Mouse (Mus musculus) frontal cortex, adult 2 months (tissue): ENCODE measurements around the gene Sugct. TPM values are rescaled to one million over a fixed set of nuclear protein-coding genes. Genes with fewer than 3 reads are reported as not detected.
A peak's percentile ranks its signal among the peaks of the same experiment; 100 is the strongest.

Experiments
- DNase-seq, 2 experiments: peaks; one replicate each; pipeline ENCODE4 v3.0.0; 2022; ENCODE audit warnings: low spot score in 1 of 2; ENCODE audit errors: extremely low spot score in 1 of 2
- polyA plus RNA-seq: library from polyadenylated mRNA; depleted of rRNA; stranded (reverse); fragments of >200 nt; gene quantifications from 2 replicates; pipeline ENCODE4 v1.2.3, GENCODE M21; 2012; rRNA removed

The Sugct gene
- polyA plus RNA-seq = 5.3 and 5.8 TPM in 2 replicates

DNA sequence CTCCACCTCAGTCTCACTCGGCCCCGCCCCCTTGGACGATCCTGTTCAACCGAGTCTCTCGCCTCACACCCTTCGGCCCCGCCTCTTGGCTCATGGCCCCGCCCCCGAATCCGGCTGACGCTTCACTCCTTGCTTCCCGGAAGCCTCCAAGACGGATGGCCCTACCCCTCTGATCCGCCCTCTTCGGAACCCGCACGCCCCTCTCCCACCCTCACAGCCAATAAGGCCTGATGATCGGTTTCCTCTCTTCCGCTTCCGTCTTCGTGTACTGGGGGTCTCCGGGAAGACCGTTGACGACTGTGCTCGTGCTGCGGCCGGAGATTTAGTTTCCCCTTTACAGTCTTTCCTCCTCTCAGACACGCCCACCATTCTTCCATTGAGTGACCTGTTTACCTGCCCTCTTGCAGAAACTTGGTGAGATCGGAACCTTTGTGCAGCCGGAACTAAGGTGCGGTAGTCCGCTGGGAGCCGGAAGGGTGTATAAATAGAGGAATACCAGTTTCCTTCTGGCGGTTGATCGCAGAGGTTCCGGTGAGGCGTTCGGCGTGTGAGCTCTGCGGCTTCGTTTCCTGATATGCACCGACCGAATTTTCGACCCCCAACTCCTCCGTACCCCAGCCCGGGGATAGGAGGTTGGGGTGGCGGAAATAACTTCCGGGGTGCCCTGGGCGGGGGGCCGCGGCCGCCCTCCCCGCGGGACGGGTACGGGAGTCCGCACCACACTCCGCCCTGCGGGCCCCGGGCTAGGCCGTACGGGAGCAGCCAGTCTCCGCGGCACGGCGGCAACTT is at the start of gene Sugct, which contains the start of gene Mplkip:
Gene Sugct, minus strand, starts transcription at position 643 of the 789 bp plus-strand sequence.
Gene Mplkip, plus strand, starts transcription at position 282 of the 789 bp plus-strand sequence.
- DNase-seq = peak; percentile 99 to 100

DNA sequence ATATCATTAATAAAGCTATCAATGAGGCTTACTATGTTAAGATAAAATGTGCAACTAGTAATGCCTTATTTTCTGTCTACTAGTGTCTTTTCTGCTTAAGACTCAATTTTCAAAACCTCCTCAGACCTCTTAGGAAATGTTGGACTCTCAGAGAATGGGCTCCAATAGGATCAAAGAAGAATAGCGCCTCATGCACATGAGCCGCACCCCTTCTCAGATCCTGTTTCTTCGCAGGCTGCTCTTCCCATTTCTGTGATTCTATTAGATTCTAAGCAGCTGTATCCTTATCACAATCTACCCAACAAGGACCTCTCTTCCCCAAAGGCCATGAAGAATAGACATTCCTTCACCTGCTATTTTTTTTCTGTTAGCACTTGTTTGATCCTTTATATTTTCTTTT is 33.4 kb upstream of the Sugct start:
- DNase-seq = no peak

DNA sequence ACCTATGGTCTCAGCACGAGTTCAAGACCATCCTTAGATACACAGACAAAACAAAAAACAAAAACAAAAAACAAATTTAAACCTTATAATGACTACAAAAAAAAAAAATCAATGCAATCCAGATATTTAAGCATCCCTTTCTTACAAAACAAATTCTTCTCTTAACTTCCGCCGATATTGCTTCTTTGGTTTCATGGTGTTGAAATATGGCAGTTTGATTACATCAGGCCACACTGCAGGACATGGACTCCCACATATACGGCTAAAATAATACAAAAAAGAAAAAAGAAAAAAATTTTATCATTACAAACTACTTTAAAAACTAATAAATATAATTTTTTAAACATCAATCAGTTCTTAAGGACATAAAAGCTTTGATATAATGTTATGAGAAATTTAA is 32.6 kb upstream of the Sugct start:
- no peak for DNase-seq

DNA sequence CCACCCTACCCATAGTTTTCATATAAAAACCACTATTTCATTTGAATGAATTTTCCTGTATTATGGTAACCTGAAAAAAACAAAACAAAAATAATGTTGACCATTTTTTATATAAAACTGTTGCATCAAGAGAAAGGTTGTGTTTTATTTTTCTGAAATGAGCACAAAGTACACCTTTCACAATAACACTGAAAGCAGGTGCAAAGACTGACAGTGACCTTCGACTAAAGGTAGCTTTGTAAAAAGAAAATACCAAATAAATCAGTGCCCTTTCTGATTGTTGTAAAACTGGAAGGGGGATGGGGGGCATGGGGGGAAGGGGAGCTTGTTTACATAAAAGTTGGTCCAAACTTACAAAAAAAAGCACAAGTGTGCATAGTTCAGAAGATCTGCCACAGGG is 22.0 kb upstream of the Sugct start:
- DNase-seq = no peak

DNA sequence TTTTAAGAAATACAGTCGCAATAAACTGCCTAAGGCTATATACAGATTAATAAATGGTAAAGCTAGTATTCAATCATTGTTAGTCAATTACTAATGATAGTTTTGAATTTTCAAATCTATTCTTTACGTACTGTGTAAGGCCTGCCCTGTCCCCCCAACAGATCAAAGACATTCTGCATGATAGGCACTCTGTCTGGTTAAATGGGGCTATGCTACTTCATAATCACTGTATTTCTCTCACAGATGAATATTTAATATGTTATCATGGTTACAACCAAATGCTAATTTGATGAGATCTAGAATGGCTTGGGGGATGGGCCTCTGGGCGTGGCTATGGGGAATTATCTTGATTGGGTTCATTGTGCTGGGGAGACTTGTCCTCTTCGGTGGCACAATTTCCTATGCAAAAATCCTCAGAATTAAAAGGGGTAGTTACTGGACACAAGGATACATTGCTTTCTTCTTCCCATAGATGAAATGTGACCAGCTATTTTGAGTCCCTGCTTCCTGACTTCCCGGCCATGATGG is 13.5 kb upstream of the Sugct start:
- DNase-seq = no peak

DNA sequence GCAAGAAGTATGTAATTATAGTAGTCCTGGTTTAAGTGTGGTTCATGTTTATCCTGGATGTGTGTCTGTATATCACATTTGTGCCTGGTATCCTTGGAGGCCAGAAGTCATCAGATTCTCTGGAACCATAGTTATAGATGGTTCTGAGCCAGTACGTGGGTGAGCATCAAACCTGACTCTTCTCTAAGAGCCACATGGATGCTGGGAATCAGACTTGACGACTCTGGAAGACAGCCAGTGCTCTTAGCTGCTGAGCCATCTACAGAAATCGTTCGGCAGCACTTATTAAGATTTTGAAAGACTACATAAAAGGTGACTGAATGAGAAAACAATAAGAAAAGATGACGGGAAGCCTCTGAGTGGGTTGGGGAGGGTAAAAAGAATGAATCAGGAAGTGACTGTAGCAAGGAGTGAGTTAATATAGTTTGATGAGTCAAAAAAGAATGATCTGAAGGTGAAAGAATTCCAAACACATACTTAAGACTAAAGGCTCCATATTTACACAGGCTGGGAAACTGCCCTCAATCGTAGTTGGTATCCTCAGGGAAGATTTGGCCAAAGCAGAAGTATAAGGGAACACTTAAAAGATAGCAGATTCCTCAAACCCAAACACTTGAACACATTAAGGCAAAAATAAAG is 10.0 kb upstream of the Sugct start:
- peak; percentile 25 to 64 for DNase-seq

DNA sequence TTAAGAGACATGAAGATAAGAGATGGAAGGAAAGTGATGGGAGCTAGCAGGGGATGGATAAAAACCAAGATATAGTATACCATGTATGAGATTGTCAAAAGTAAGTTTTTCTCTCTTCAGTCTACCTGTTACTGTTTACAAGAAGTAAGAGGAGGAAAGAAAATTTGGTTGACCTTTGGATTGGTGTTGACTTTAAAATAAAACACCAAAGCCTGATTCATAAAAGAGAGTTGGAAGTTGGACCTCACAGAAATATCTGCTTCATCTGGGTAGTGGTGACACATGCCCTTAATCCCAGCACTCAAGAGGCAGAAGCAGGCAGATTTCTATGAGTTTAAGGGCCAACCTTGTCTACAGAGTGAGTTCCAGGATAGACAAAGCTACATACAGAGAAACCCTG is 7.0 kb upstream of the Sugct start:
- no peak for DNase-seq

DNA sequence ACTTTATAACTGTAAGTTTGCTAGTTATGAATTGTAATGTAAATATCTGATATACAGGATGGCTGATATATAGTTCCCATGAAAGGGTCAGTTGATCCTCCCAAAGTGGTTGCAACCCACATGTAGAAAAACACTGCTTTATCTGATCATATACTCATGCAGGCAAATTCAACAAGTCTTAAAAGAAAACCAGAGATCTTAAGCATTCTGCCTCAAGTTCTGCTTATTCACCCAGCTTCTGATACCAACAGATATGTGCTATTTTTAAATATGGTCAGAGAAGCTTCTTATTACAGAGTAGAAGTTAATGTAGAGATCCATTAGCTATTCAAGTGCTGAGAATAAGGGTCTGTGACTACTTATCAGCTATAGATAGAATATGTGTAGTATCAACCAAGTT is 6.0 kb upstream of the Sugct start:
- DNase-seq = no peak

DNA sequence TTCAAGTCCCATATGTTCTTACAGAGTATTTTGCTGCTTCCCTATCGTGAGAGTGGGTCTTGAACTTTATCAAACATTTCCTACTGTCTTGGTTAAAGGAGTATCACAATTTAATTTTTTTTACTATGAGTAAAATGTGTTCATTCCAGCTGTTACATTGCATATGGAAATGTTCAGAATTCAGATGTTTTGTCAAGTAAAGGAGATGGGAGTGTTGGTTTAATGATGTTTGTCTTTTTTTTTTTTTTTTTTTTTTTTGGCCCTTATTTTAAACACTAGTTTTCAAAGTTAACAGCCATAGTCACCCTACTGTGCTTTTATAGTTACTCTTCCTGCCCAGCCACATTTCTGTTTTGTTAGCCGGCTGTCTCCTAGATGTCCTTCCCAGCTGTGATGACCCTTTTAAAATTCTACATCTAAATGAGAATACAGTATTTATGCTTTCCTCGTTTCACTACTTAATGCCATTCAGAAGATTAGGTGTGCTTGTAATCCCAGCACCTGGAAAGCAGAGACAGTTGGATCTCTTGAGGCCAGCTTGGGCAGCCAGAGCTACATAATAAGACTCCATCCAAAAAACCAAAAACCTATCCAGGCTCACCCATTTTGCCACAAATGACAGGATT is 4.8 kb upstream of the Sugct start:
- DNase-seq = no peak

DNA sequence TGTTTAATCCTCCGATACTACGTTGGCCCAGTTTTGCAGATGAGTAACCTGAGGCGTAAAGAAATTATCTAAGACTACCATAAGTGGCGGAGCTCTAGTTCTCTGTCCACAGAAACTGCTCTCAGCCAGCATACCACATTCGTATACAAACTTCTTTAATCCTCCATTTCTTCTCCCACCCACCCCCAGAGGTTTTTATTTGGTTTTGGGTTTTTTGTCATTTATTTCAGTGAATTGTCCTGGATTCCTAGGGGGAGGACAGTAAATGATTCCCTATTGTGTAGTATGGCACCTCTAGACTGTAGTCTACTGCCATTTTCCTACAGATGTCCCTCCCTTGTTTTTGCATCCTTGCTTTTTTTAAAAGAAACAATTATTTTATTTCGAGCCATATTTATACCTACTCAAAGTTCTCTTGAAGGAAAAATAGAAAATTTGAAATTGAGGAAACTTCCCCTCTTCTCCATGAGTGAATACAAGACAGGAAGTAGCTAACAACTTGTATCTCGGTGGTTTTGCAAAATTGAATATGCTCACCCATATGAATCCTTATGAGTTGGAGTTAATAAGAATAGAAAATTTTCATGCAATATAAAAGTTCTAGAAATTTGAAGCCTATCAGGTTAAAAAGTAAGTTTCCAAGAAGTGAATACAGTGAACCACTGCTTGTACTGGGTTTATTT is 686 bp upstream of the Sugct start:
- no peak for DNase-seq

DNA sequence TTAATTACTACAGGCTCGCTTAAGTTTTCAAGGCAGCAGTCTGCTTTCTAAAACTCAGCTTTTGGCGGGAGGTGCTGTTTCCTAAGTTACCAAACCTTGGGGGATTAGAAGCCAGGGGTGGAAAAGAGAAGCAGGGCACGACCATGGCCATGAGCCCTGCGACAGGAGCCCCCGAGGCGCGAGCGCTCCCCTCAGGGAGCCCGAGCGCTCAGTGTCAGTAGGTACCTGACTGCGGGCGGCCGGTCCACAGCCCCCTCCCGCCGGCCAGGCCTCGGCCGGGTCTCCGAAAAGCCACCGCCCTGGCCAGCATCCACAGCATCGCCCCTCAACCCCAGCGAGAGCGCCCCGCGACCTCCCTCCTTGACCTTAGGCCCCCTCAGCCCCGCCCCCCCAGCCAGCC is 939 bp downstream of the Sugct start:
- peak; percentile 14 to 26 for DNase-seq

DNA sequence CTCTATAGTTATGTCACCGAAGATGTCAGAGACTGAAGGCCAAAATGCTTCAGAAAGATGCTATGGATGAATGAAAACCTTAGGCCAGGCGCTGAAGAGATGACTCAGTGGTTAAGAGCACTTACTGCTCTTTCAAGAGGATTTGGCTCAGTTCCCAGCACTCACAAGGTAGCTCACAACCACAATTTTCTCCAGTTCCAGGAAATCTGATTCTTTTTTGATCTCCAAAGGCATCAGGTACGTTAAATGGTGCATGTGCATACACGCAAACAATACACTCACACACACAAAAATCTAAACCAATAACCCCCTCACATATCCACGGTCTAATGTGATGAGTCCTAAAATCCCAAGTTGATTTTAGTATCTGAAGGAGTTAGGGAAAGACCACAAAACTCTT is 1.5 kb downstream of the Sugct start:
- no peak for DNase-seq

DNA sequence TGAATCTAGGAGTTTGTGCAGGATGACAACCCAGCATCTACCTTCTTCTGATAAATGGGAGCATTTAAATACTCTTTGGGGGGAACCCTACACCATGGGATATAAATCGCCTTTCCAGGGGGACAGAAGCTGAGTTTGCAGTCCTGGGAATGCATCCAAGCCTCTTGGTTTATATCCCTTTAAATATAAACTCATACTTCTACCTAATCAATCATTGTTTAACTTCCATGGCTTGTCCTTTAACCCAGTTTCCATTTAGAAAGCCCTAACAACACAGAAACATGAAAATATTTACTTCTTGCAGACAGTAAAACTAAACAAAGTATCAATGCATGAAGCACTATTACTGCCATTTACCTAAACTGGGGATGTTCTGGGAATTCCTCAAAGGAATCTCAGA is 3.9 kb downstream of the Sugct start:
- DNase-seq = no peak

DNA sequence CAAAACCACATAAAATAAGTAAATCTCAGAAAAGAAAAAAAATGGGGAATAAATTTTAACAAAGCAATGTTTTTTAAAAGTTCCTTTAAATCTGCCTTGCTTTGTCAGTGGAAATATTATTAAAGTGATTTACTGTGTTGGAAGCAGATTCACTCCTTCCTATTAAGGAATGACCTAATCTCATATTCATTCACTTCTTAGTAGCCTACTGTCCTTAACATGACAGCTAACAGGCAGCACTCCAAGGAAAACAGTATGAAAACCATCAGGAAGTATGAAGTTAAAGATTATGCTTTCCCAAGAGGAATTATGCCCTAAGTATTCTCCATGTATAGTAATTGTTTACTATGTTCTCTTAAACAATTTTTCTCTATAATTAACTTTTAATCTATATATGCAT is 4.7 kb downstream of the Sugct start:
- DNase-seq = no peak

DNA sequence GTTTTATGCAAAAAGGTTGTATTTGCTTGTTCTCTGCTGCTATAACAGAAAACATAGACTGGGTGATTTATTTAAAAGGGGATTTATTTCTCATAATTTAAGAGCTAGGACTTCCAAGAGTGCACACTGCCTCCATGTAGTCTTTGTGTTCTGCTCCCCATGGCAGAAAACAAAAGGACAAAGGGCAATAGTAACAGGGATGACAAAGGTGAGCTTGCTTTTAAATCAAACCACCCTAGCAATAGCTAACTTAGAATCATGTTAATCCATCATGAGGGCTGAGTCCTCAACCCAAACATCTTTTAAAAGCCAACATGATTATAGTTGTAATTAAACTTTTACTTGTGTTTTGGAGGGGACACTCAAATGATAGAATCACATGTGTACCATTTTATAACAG is 5.9 kb downstream of the Sugct start:
- no peak for DNase-seq

DNA sequence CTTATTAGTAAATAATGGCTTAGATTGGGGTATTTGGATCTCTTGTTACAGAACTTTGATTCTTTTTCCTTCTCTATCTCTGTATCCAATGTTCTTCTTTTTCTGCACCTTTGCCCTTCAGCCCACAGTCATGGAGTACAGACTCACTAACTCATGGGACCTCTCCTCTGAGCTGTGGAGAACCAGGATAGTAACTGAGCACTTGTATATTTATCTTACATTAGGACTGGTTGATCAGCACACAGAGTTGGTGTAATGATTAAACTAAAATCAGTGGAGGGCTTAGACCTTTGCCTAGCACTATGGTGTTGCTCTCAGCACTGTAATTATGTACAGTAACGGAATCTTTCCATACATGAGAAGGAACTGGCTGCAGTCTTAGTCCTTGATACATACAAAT is 24.2 kb downstream of the Sugct start:
- DNase-seq = no peak

DNA sequence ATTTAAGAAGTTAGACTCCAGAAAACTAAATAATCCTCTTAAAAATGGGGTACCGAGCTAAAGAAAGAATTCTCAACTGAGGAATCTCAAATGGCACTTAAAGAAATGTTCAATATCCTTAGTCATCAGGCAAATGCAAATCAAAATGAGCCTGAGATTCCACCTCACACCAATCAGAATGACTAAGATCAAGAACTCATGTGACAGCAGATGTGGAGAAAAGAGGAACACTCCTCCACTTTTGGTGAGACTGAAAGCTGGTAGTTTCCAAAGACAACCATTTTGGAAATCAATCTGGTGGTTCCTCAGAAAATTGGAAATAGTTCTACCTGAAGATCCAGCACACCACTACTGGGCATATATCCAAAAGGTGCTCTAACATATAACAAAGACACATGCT is 28.0 kb downstream of the Sugct start:
- DNase-seq = no peak

DNA sequence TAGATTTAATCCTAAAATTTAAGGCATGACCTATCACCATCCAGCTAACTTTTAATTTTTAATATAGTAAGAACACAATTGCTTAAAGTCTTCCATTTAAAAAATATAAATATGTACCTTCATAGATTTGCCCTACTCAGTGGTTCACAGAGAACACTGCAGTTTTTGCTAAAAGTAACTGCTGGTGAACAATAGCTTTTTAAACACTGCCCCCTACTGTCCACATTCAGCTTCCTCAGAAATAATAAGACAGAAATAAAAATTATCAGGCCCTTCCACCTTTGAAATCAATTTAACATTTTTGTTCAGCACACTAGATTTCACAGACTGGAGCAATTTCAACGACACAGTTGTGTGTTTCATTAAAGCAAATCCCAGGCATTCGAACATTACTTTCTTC is 53.1 kb downstream of the Sugct start:
- peak in 1 of 2 experiments; percentile 16 for DNase-seq

DNA sequence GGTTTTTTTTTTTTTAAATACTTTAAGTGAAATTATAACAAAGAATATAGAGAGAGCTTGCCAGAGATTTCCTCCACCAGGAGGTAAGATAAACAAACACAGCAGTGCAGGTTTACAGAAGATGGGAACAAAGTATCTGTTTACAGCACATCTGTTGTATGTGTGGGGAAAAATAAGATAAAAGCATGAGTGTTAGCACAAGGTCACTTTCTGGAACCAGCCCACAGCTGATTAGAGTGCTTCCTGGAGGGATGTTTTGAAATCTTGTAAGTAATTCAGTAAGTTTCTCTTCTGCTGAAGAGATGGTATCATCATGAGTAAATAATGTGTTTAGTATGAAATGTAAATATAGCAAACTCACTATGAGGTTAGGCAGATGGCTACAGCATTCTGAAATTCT is 57.3 kb downstream of the Sugct start:
- no peak for DNase-seq

DNA sequence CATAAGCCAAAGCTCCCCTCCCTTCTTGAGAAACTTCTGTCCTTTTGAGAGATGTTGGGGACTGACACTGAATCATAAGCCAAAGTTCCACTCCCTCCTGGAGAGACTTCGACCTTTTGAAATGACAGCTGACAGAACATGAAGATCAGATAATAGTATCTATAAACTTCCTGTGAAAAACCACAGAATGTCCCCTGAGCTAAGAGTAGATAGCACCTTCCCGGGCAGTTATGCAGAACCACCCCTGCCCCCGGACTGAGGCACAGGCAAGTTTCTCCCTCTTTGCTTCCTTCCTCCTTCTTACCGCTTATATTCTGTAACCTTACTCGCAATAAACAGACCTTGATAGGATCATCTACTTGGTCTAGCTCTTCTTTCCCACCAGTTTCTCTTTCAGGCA is 68.2 kb downstream of the Sugct start:
- DNase-seq = no peak

DNA sequence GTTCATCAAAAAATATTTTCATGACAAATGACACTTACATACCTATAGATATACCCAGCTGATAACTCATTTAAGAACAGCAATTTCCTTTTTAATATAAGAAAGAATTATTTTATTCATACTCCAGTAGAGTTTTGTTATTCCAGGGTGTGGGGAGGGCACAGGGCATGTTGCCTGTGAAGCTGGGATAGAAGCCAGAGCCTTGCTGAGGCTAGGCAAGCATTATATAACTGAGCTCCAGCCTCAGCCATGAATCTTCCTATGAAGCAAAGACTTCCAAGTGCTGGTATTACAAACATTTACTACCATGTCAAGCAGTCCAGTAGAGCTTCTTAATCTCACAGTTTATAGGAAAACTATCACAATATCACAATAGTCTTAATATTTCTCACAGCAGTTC is 70.4 kb downstream of the Sugct start:
- no peak for DNase-seq
